Mouse (Mus musculus) intestine, embryonic 16.5 days (tissue): ENCODE data around the gene Fbxo9. TPM values are rescaled to one million over a fixed set of nuclear protein-coding genes. Genes with fewer than 3 reads are reported as not detected.
A peak's percentile ranks its signal among the peaks of the same experiment; 100 is the strongest.

Experiments
- ATAC-seq: fragments of 200-750 bp; cut with Nextera tagmentation; 2 replicates; pipeline ENCODE4 v1.8.0; 2017; ENCODE audit warnings: moderate TSS enrichment, moderate library complexity
- H3K27ac ChIP-seq: fragments of 300-500 bp; sonication (generic); 2 replicates; pipeline ENCODE4 v1.5.1; 2014; ENCODE audit warnings: mild to moderate bottlenecking, low read length
- H3K27me3 ChIP-seq: fragments of 300-500 bp; sonication (generic); replicated peaks from 2 replicates; pipeline ENCODE4 v1.6.1; 2014; ENCODE audit warnings: low read length, control low read depth, mixed read lengths; ENCODE audit not compliant: control insufficient read depth, insufficient read depth
- H3K36me3 ChIP-seq: fragments of 300-500 bp; sonication (generic); 2 replicates; pipeline ENCODE4 v1.6.1; 2014; ENCODE audit warnings: low read length, control low read depth; ENCODE audit not compliant: control insufficient read depth, insufficient read depth
- H3K4me1 ChIP-seq: fragments of 300-500 bp; sonication (generic); 2 replicates; pipeline ENCODE4 v1.6.1; 2014; ENCODE audit warnings: low read length, control low read depth, mixed read lengths; ENCODE audit not compliant: control insufficient read depth, insufficient read depth
- H3K4me2 ChIP-seq: fragments of 300-500 bp; sonication (generic); 2 replicates; pipeline ENCODE4 v1.6.1; 2014; ENCODE audit warnings: low read depth, low read length, control low read depth
- H3K4me3 ChIP-seq: fragments of 300-500 bp; sonication (generic); 2 replicates; pipeline ENCODE4 v1.5.1; 2014; ENCODE audit warnings: mild to moderate bottlenecking, low read length
- H3K9ac ChIP-seq: fragments of 300-500 bp; sonication (generic); 2 replicates; pipeline ENCODE4 v1.6.1; 2014; ENCODE audit warnings: low read depth, low read length
- H3K9me3 ChIP-seq: fragments of 300-500 bp; sonication (generic); 2 replicates; pipeline ENCODE4 v1.6.1; 2016; ENCODE audit warnings: low read length, control low read depth; ENCODE audit not compliant: control insufficient read depth
- WGBS: fragments of 180-500 bp; shearing (Covaris S2); extraction: QIAGEN DNeasy Blood & Tissue Kit; methylation state at CpG from one replicate; pipeline ENCODE4 v1.1.7; 2014; 5-methylcytosine and 5-hydroxymethylcytosine counted together
- polyA plus RNA-seq: library from polyadenylated mRNA; unstranded; fragments of >200 nt; fragmentation: Nextera tagmentation; extraction: Ambion mirVana; gene quantifications from 2 replicates; pipeline ENCODE4 v1.2.1, GENCODE M21; 2015

Gene Fbxo9
- polyA plus RNA-seq, 1 experiment from 2014 or later = 39.8 TPM

- Histone ChIP-seq H3K9me3 (no peaks in the 10 kb centered on the region), H3K9ac (no peak overlapping the region), H3K36me3 (no peaks in the 10 kb centered on the region), H3K4me1 (no peaks in the 10 kb centered on the region), H3K27me3 (no peaks in the 10 kb centered on the region), H3K4me3 (no peak overlapping the region), H3K27ac (no peak overlapping the region), H3K4me2 (no peak overlapping the region)
- WGBS = 75% methylated on average over 16 of the region's 16 CpGs
- no peak for ATAC-seq
These were observed 49.2 kb downstream of the Fbxo9 start for GRCm38 (mm10) chr9:78059525-78060120.

GRCm38 (mm10) chr9:78054298-78054697 lies 54.6 kb downstream of the Fbxo9 start:
- no peaks in the 10 kb centered on the region for H3K36me3 ChIP-seq
- no peak for ATAC-seq
- 85% methylated on average over 3 of the region's 3 CpGs for WGBS

GRCm38 (mm10) chr9:78053821-78054220 lies 55.0 kb downstream of the Fbxo9 start:
- H3K27me3 ChIP-seq = no peaks in the 10 kb centered on the region
- H3K9ac ChIP-seq = no peak overlapping the region
- H3K36me3 ChIP-seq = no peaks in the 10 kb centered on the region
- H3K4me1 ChIP-seq = no peaks in the 10 kb centered on the region
- H3K4me3 ChIP-seq = no peak overlapping the region
- no peak overlapping the region for H3K27ac ChIP-seq
- no peak for ATAC-seq
- H3K9me3 ChIP-seq = no peaks in the 10 kb centered on the region
- no peak overlapping the region for H3K4me2 ChIP-seq
- 76% methylated on average over 8 of the region's 8 CpGs for WGBS

More at GRCm38 (mm10) chr9:78054298-78054697, 54.6 kb downstream of the Fbxo9 start:
- no peak overlapping the region for H3K27ac ChIP-seq
- no peaks in the 10 kb centered on the region for H3K4me1 ChIP-seq
- no peaks in the 10 kb centered on the region for H3K9me3 ChIP-seq
- H3K4me2 ChIP-seq = no peak overlapping the region
- H3K4me3 ChIP-seq = no peak overlapping the region
- no peaks in the 10 kb centered on the region for H3K27me3 ChIP-seq
- H3K9ac ChIP-seq = no peak overlapping the region

- H3K9ac ChIP-seq = no peak within 1 kb of the TSS
- H3K4me2 ChIP-seq = no peak within 1 kb of the TSS
- H3K27ac ChIP-seq = no peak within 1 kb of the TSS
- 44% methylated on average over 3 of the region's 3 CpGs for WGBS
- H3K36me3 ChIP-seq = no peaks in the 10 kb centered on the region
- H3K4me1 ChIP-seq = no peaks in the 10 kb centered on the region
- peak; percentile 84 for ATAC-seq
- no peak within 1 kb of the TSS for H3K4me3 ChIP-seq
- H3K27me3 ChIP-seq = no peaks in the 10 kb centered on the region
- no peaks in the 10 kb centered on the region for H3K9me3 ChIP-seq
These were observed 57.2 kb downstream of the Fbxo9 start, which contains the start of gene Gcm1 for GRCm38 (mm10) chr9:78051677-78052076. TSS of gene Gcm1 (plus strand) at chr9:78051924.

GRCm38 (mm10) chr9:78050452-78050970 lies 58.4 kb downstream of the Fbxo9 start:
- 58% methylated on average over 5 of the region's 5 CpGs for WGBS
- no peaks in the 10 kb centered on the region for H3K27me3 ChIP-seq
- H3K4me3 ChIP-seq = no peak overlapping the region
- no peaks in the 10 kb centered on the region for H3K36me3 ChIP-seq
- no peak overlapping the region for H3K4me2 ChIP-seq
- no peak overlapping the region for H3K9ac ChIP-seq
- H3K27ac ChIP-seq = no peak overlapping the region
- H3K9me3 ChIP-seq = no peaks in the 10 kb centered on the region
- no peaks in the 10 kb centered on the region for H3K4me1 ChIP-seq
- no peak for ATAC-seq

- peak overlapping the region; percentile 31; the same call in 1 of the 2 replicates for H3K4me2 ChIP-seq
- no peaks in the 10 kb centered on the region for H3K27me3 ChIP-seq
- H3K9me3 ChIP-seq = no peaks in the 10 kb centered on the region
- 0 out of 2 replicates have a peak, but pooled peaks have one; percentile 18 for ATAC-seq
- 51% methylated on average over 20 of the region's 20 CpGs for WGBS
- H3K4me3 ChIP-seq = peak overlapping the region; percentile 41
- no peaks in the 10 kb centered on the region for H3K4me1 ChIP-seq
- H3K9ac ChIP-seq = no peak overlapping the region; the same call in 1 of the 2 replicates
- no peak overlapping the region for H3K27ac ChIP-seq
- no peaks in the 10 kb centered on the region for H3K36me3 ChIP-seq
These were observed 62.1 kb downstream of the Fbxo9 start for GRCm38 (mm10) chr9:78046755-78047154.

- peak; percentile 65 for ATAC-seq
- no peak overlapping the region for H3K4me2 ChIP-seq
- H3K27me3 ChIP-seq = no peaks in the 10 kb centered on the region
- peak overlapping the region; percentile 59 for H3K27ac ChIP-seq
- 47% methylated on average over 6 of the region's 6 CpGs for WGBS
- H3K4me1 ChIP-seq = no peaks in the 10 kb centered on the region
- H3K4me3 ChIP-seq = no peak overlapping the region
- no peak overlapping the region for H3K9ac ChIP-seq
- no peaks in the 10 kb centered on the region for H3K9me3 ChIP-seq
- no peaks in the 10 kb centered on the region for H3K36me3 ChIP-seq
These were observed 63.7 kb downstream of the Fbxo9 start for GRCm38 (mm10) chr9:78045171-78045570.

- peak; percentile 85 for ATAC-seq
- no peaks in the 10 kb centered on the region for H3K9me3 ChIP-seq
- 38% methylated on average over 18 of the region's 18 CpGs for WGBS
- no peaks in the 10 kb centered on the region for H3K27me3 ChIP-seq
- no peak overlapping the region for H3K4me2 ChIP-seq
- no peaks in the 10 kb centered on the region for H3K4me1 ChIP-seq
- no peak overlapping the region for H3K9ac ChIP-seq
- no peak overlapping the region for H3K27ac ChIP-seq
- no peak overlapping the region for H3K4me3 ChIP-seq
- H3K36me3 ChIP-seq = no peaks in the 10 kb centered on the region
These were observed 69.9 kb downstream of the Fbxo9 start for GRCm38 (mm10) chr9:78038755-78039489.

- Histone ChIP-seq H3K27ac (no peak overlapping the region), H3K4me3 (no peak overlapping the region), H3K27me3 (no peaks in the 10 kb centered on the region), H3K9ac (no peak overlapping the region), H3K4me1 (no peaks in the 10 kb centered on the region), H3K4me2 (no peak overlapping the region), H3K9me3 (no peaks in the 10 kb centered on the region), H3K36me3 (no peaks in the 10 kb centered on the region)
- no peak for ATAC-seq
- WGBS = 88% methylated on average over 8 of the region's 8 CpGs
These were observed 73.0 kb downstream of the Fbxo9 start for GRCm38 (mm10) chr9:78035831-78036230.
